Mouse (Mus musculus) kidney, postnatal 4 days (tissue): ENCODE measurements around the gene Prss33.

ENCODE experiments used
- DNase-seq, 2 experiments: peaks; one replicate each; pipeline ENCODE4 v3.0.0; 2021; ENCODE audit warnings: mixed read lengths in 2 of 2

The Prss33 gene

DNA sequence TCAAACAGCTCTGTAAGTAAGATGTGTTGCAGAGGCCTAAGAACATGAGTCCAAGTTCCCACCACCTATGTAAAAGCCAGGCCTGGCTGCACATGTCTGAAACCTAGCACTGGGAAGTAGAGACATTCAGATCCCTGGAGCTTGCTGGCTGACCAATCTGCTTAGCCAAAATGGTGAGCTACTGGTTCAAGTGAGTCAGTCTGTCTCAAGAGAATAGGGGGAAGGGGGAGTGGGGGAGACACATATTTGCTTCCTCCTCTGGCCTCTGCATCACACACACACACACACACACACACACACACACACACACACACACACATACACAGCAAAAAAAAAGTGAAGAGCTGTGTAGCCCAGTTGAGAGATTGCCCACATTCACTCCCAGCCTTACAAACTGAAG is 52.5 kb downstream of the Prss33 start:
- no peak for DNase-seq
